Mouse (Mus musculus) embryonic facial prominence, embryonic 14.5 days (tissue): Measurements from ENCODE around the gene Selenbp1. TPM values are rescaled to one million over a fixed set of nuclear protein-coding genes. Genes with fewer than 3 reads are reported as not detected.
"Not testable (repeated sequence)": the region's sequence is repeated elsewhere in the genome, so short reads cannot be mapped to it uniquely, and the experiment has no call there.

Experiments
- ATAC-seq: fragments of 200-750 bp; cut with Nextera tagmentation; 2 replicates; pipeline ENCODE4 v1.8.0; 2017; ENCODE audit warnings: low read depth, moderate number of reproducible peaks, moderate TSS enrichment
- DNase-seq: peaks from one replicate; pipeline ENCODE4 v3.0.0-alpha.2; 2015; ENCODE audit warnings: low spot score
- H3K27ac ChIP-seq: fragments of 300-500 bp; sonication (generic); replicated peaks from 2 replicates; pipeline ENCODE4 v1.5.1; 2014; ENCODE audit warnings: low read depth, mild to moderate bottlenecking, low read length, moderate library complexity
- H3K27me3 ChIP-seq: fragments of 300-500 bp; sonication (generic); replicated peaks from 2 replicates; pipeline ENCODE4 v1.6.1; 2014; ENCODE audit warnings: low read length; ENCODE audit not compliant: control insufficient read depth, insufficient read depth
- H3K36me3 ChIP-seq: fragments of 300-500 bp; sonication (generic); 2 replicates; pipeline ENCODE4 v1.6.1; 2014; ENCODE audit warnings: low read length, mixed read lengths; ENCODE audit not compliant: control insufficient read depth, insufficient read depth
- H3K4me1 ChIP-seq: fragments of 300-500 bp; sonication (generic); 2 replicates; pipeline ENCODE4 v1.6.1; 2014; ENCODE audit warnings: antibody characterized with exemption, low read length; ENCODE audit not compliant: control insufficient read depth, insufficient read depth
- H3K4me2 ChIP-seq: fragments of 300-500 bp; sonication (generic); 2 replicates; pipeline ENCODE4 v1.6.1; 2014; ENCODE audit warnings: low read depth, mild to moderate bottlenecking, low read length, moderate library complexity, mixed read lengths
- H3K4me3 ChIP-seq: fragments of 300-500 bp; sonication (generic); 2 replicates; pipeline ENCODE4 v1.5.1; 2014; ENCODE audit warnings: low read depth, mild to moderate bottlenecking, low read length
- H3K9ac ChIP-seq: fragments of 300-500 bp; sonication (generic); 2 replicates; pipeline ENCODE4 v1.6.1; 2014; ENCODE audit warnings: low read depth, mild to moderate bottlenecking, low read length, moderate library complexity, mixed read lengths
- H3K9me3 ChIP-seq: fragments of 300-500 bp; sonication (generic); 2 replicates; pipeline ENCODE4 v1.6.1; 2016; ENCODE audit warnings: low read length; ENCODE audit not compliant: control insufficient read depth
- WGBS: fragments of 180-500 bp; shearing (Covaris S2); extraction: QIAGEN DNeasy Blood & Tissue Kit; methylation state at CpG from one replicate; pipeline ENCODE4 v1.1.7; 2014; 5-methylcytosine and 5-hydroxymethylcytosine counted together
- polyA plus RNA-seq: library from polyadenylated mRNA; unstranded; fragments of >200 nt; fragmentation: Nextera tagmentation; extraction: Ambion mirVana; gene quantifications from 2 replicates; pipeline ENCODE4 v1.2.1, GENCODE M21; 2014

Gene Selenbp1
- 38.7 and 41.0 TPM in 2 replicates for polyA plus RNA-seq

DNA sequence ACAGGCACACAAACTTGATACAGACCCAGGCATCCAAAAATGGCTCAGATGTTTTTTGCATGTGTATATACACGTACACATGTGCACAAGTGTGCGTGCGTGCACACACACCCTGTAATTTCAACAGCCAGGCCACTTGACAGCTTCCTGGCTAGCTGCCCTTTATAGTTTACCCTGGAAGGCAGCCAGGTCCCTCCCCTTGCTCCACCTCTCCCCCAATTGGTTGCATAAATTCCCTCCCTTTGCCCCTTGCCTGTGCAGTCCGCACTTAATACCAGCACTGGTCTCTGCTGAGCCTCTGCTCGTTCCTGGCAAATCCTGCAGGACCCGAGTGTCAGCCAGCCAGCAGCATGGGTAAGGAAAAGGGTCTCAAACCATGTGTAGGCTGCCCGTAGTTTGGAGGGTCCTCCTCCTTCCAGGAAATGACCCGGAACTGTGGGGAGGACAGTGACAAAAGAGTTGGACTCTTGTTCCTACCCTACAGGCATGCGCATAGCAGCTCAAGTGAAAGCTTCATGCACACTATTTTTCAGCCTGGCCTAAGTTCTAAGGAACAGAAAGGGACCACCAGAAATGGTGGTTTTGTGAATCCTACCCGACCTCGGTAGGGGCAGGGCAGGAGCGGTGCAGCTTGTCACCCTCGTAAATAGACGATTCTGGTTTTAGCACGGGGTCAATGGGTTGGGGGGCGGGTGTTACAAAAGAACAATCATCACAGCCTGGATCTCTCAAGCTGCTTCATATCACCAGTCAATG, at the start of gene Selenbp1:
TSS of gene Selenbp1 (plus strand) at position 248 of the 756 bp plus-strand sequence.
- Histone ChIP-seq H3K4me3 (peak within 1 kb of the TSS; percentile 25), H3K4me2 (peak within 1 kb of the TSS; percentile 51), H3K4me1 (peaks cover 8% of the 10 kb centered on the region), H3K9me3 (no peaks in the 10 kb centered on the region), H3K9ac (peak within 1 kb of the TSS; percentile 35), H3K27ac (peak within 1 kb of the TSS; percentile 77), H3K27me3 (no peaks in the 10 kb centered on the region), H3K36me3 (no peaks in the 10 kb centered on the region)
- ATAC-seq (peak; percentile 91), DNase-seq (peak; percentile 90)
- 23% methylated on average over 16 of the region's 16 CpGs for WGBS

GRCm38 (mm10) chr3:94886316-94887224, 46.3 kb upstream of the Selenbp1 start, which contains the start of gene Psmb4:
Gene Psmb4 (minus strand): TSS chr3:94886961.
- ATAC-seq (peak; percentile 91), DNase-seq (peak; percentile 95)
- peaks cover 13% of the 10 kb centered on the region for H3K4me1 ChIP-seq
- peaks cover 39% of the 10 kb centered on the region for H3K36me3 ChIP-seq
- H3K9me3 ChIP-seq = no peaks in the 10 kb centered on the region
- peak within 1 kb of the TSS; percentile 88 for H3K4me3 ChIP-seq
- H3K9ac ChIP-seq = peak within 1 kb of the TSS; percentile 89
- H3K27ac ChIP-seq = peak within 1 kb of the TSS; percentile 78
- 1% methylated on average over 41 of the region's 61 CpGs for WGBS
- H3K4me2 ChIP-seq = peak within 1 kb of the TSS; percentile 85
- H3K27me3 ChIP-seq = no peaks in the 10 kb centered on the region

DNA sequence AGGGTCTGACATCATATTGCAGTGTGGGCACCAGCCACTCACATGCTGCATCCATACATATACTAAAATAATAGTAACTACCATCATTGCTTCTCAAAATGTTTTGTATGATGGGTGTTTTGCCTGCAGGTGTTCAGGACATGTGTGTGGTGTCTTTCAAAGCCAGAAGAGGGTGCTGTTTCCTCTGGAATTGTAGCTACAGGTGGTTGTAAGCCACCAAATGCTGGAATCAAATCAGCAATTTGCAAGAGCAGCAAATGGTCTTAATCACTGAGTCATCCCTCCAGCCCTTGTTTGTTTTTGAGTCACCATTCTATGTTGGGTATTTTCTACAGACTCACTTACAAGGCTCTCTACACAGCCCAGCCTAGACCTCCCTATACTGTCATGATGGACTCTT, 44.3 kb upstream of the Selenbp1 start:
- no peaks in the 10 kb centered on the region for H3K9me3 ChIP-seq
- no peak overlapping the region for H3K4me2 ChIP-seq
- DNase-seq = peak; percentile 41
- peaks cover 19% of the 10 kb centered on the region for H3K36me3 ChIP-seq
- H3K4me1 ChIP-seq = peaks cover 13% of the 10 kb centered on the region
- no peak for ATAC-seq
- no peak overlapping the region for H3K4me3 ChIP-seq
- no peaks in the 10 kb centered on the region for H3K27me3 ChIP-seq
- no peak overlapping the region for H3K27ac ChIP-seq
- no peak overlapping the region for H3K9ac ChIP-seq

- H3K4me1 ChIP-seq = no peaks in the 10 kb centered on the region
- ATAC-seq = no peak
- DNase-seq = no peak
- H3K4me3 ChIP-seq = no peak overlapping the region
- H3K36me3 ChIP-seq = no peaks in the 10 kb centered on the region
- no peak overlapping the region for H3K4me2 ChIP-seq
- H3K27ac ChIP-seq = no peak overlapping the region
- H3K27me3 ChIP-seq = no peaks in the 10 kb centered on the region; the same call in 1 of the 2 replicates
- H3K9me3 ChIP-seq = no peaks in the 10 kb centered on the region
- 65% methylated on average over 3 of the region's 3 CpGs for WGBS
- H3K9ac ChIP-seq = no peak overlapping the region
These were observed 38.8 kb upstream of the Selenbp1 start for GRCm38 (mm10) chr3:94894076-94894475.

DNA sequence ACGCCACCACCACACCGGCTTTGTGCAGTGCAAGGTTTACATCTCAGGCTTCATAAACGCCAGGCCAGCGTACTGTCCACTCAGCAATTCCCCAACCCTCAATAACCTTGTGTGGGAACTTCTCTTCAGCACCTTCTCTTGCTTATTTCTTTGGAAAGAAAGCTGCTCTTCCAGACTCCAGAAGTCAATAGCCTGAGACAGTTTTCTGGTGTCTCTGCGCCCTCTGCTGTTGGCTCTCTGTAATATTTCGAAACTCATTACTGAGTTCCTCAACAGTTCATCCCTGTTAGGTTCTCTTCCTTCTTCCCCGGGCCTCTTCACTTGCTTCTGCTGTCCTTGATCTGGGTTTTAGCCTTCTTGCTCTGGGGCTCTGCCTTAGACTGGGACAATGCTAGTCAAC, 30.1 kb upstream of the Selenbp1 start:
- no peaks in the 10 kb centered on the region for H3K9me3 ChIP-seq
- no peaks in the 10 kb centered on the region for H3K27me3 ChIP-seq
- no peak overlapping the region for H3K9ac ChIP-seq
- no peaks in the 10 kb centered on the region for H3K36me3 ChIP-seq
- H3K4me1 ChIP-seq = no peaks in the 10 kb centered on the region
- no peak for ATAC-seq
- peak; percentile 77 for DNase-seq
- H3K27ac ChIP-seq = no peak overlapping the region
- no peak overlapping the region for H3K4me3 ChIP-seq
- no peak overlapping the region for H3K4me2 ChIP-seq
- WGBS = 23% methylated on average over 7 of the region's 7 CpGs

DNA sequence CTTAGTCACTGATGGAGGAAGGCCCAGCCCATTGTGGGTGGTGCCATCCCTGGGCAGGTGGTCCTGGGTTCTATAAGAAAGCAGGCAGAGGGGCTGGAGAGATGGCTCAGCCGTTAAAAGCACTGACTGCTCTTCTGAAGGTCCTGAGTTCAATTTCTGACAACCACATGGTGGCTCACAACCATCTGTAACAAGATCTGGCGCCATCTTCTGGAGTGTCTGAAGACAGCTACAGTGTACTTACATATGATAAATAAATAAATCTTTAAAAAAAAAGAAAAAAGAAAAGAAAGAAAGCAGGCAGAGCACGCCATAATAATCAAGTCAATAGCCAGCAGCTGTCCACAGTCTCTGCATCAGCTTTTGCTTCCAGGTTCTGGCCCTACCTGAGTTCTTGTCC, 28.1 kb upstream of the Selenbp1 start:
- not testable (repeated sequence) for H3K27me3 ChIP-seq, H3K4me2 ChIP-seq, H3K36me3 ChIP-seq, H3K9me3 ChIP-seq, H3K9ac ChIP-seq, H3K4me3 ChIP-seq, H3K27ac ChIP-seq, H3K4me1 ChIP-seq, ATAC-seq, DNase-seq
- 48% methylated on average over 3 of the region's 3 CpGs for WGBS

GRCm38 (mm10) chr3:94906482-94906881, 26.4 kb upstream of the Selenbp1 start:
- H3K4me1 ChIP-seq = no peaks in the 10 kb centered on the region
- H3K4me3 ChIP-seq = no peak overlapping the region
- H3K36me3 ChIP-seq = no peaks in the 10 kb centered on the region
- H3K9ac ChIP-seq = no peak overlapping the region
- ATAC-seq (no peak), DNase-seq (no peak)
- H3K27me3 ChIP-seq = no peaks in the 10 kb centered on the region
- 58% methylated on average over 1 of the region's 1 CpGs for WGBS
- H3K27ac ChIP-seq = no peak overlapping the region
- H3K4me2 ChIP-seq = no peak overlapping the region
- H3K9me3 ChIP-seq = no peaks in the 10 kb centered on the region

DNA sequence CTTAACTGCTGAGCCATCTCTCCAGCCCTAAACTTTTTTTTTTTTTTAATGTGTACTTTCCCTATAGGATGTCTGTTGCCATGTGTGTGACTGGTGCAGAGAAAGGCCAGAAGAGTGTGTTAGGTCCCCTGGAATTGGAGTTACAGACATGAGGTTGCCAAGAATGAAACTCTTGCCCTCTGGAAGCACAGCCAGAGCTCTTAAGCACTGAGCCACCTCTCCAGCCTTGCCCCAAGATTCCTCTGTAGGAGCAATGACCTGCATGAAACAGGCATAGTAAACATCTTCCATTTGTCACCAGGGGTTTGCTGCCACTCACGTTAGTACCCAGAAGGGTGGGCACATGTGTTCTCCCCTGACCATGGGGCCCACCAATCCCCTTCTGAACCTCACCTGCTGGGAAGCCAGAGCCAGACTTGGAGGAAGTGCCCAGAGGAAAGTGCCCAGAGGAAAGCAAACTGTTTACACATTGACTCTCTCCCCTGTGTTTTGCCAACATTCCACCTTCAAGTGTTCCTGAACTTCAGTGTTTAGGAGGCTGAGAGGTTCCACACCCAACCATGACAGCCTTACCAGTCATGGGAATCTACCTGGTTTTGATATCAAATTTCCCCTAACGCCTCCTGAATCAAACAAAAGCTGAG, 21.7 kb upstream of the Selenbp1 start:
- no peak for DNase-seq
- Histone ChIP-seq H3K9ac (no peak overlapping the region), H3K9me3 (no peaks in the 10 kb centered on the region), H3K4me2 (no peak overlapping the region), H3K4me1 (no peaks in the 10 kb centered on the region), H3K4me3 (no peak overlapping the region), H3K27me3 (no peaks in the 10 kb centered on the region), H3K36me3 (no peaks in the 10 kb centered on the region), H3K27ac (no peak overlapping the region)
- WGBS = 66% methylated on average over 2 of the region's 2 CpGs
- no peak for ATAC-seq
